Mouse (Mus musculus): ENCODE measurements at regions not wholly inside any gene's neighbourhood (a gene's known extent, or its start where the extent isn't known, plus 50 kb on each side); places are given as distances from the start of the nearest gene placed in this dataset.
A peak's percentile ranks its signal among the peaks of the same experiment; 100 is the strongest.

DNA sequence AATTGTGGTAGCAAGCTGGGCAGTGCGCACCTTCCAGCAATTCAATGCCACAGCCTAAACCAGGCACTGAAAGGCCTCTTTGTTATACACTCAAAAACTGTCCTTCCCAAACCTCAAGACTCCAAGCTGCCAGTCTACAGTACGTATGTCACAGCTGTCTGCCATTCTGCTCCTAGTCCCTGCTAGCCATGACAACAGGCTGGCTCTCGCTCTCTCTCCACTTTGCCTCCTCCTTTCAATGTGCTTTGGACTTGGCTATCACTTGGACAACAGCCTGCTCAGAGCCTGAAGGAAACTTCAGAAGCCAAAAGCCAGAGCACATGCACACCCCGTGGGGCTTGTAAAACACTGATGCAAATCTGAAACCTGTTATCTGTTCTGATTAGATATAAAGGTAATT lies 125.9 kb upstream of the Plcz1 start:
- no peak for DNase-seq

DNA sequence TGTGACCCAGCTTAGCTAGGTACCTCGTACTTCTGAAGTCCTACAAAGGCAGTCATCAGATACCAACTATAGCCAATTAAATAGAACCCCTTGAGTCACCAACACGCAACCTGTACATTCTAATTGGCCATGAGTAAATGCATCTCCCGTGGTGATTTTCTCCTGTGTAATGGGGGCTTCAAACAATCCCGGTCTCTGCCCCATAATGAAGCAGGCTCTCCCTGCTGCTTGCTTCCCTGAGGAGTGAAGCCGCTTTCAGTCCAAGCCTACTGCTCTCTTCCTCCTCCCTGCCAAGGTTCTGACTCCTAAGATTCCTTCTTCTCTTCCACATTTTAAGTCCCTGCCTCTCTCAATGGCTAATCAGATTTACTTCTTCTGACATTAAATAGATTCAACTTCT lies 121.5 kb upstream of the Plcz1 start:
- DNase-seq, result no peak

DNA sequence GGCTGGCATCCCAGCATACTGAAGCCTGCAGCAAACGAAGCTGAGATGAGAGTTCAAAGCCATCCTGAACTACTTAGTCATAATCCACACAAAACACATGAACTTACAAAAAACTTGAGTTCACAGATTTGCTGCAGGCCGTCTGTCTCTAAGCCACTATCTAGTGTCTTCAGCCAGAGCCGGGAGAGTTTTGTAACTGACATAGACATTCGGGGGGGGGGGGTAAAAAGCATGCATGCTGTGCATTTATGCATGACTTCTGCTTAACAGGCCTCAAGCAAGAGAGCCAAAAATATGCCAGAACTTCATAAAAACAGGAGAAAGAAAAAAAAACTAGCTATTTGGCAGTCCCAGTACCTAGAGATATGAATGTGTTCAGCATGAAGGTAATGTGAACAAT lies 120.2 kb upstream of the Plcz1 start:
- DNase-seq, result no peak

DNA sequence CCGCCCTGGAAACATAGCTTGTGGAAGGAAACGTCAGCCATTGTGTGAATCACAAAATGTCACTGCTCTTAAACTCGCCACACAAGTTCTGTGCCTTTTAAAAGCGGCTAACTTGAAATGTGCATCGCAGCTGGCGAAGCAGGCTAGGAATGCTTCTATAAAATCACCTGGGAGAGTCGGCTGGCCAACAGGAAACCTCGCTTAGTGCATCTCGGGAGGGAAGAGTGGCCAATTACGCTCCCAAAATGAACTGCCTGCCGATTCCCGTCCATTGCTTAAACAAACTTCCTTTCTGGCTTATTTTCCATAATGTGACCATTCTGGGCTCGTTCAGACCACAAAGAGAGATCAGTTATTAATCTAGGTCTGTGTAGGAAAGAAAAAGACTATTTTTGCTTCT lies 119.7 kb upstream of the Plcz1 start:
- no peak for DNase-seq

DNA sequence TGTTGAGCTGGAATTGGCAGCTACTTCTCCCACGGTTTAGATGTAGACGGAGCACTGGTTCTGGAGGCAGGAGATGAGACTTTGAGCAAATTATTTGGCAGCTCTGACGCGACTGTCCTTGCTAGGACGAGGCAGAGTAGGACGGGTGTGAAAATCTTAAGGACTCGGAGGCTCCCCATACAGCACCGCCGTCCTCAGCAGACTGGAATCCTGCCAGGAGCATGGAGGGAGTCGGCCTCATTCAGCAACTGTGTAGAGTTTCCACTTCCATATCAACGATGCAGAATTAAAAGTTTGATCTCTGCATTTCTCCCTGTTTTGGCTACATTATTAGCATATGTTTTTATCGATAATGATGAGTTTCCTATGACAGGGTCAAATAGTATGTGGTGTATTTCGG lies 117.7 kb upstream of the Plcz1 start:
- no peak for DNase-seq

DNA sequence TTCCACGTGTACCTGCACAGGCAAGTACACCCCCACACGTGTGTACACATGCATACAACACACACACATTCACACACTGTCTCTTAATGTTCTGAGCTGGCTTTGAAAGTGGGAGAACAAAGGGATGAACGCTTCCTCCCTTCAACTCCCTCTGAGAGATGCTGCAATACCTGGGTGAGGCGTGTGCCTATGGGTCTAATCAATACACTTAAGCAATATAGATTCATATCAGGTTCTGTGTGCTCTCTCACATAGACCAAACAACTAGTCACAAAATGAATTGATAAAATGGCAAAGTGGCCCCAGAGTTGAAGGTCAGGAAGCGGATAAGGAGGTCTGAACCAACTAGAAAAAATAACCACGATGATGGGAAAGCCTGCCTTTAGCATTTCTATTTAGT lies 116.1 kb upstream of the Plcz1 start:
- DNase-seq, result no peak

DNA sequence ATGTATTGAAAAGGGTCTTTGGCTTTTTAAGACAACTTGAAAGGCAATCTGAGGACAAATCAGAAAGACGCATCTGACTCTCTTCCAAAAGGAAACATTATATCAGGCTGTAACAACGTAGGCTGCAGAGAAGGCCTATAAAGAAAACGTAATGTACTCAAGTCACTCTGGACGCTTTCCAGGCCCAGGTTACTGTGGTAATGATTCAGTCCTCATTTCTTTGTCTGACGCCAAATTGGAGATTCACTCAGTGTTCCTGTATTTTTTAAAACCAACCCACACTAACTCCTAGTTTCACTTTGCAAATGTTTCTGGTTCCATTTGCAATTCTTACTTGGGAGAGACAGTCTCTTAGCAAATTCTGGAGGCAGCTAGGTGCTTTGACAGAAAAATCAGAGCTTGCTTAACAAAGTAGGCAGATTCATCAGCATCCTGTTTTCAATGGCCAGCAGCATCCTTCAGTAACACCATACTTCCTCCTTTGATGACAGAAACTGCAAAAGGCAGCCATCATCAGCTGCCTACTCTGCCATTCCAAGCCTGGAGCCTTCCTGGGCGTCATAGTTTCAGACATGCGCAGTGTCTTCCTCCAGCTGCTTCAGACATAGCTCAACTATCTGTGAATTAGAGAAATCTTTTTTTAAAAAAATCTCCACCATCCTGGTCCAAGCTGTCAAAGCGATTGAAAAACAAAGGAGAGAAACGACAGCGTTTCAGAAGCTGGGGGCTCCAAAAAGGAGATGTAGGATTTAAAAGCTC lies 111.3 kb upstream of the Plcz1 start:
- DNase-seq, result no peak

DNA sequence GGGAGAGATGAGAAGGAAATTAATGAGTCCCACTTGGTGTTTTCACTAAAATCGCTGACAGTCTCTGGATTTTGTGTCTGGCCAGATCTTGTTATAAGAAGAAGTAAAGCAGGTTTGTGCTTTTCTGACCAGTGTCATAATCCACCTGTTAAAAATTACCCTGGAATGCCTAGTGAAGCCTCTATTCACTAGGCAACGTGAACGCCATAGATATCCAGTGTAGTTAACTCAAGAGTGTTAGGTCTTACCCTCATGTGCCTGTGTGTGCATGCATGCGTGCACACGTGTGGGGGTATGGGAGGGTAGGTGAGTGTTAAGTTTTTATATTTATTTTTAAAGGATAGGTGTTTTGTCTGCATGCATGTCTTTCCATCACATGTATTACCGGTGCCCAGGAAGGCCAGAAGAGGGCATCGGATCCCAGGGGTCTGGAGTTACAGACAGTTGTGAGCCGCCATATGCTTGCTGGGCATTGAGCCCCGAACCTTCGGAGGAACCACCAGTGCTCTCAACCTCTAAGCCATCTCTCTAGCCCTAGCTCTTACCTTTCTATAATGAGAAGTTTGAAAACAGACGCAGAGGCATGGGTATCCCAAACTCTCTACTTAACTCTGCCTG lies 107.5 kb upstream of the Plcz1 start:
- no peak for DNase-seq

DNA sequence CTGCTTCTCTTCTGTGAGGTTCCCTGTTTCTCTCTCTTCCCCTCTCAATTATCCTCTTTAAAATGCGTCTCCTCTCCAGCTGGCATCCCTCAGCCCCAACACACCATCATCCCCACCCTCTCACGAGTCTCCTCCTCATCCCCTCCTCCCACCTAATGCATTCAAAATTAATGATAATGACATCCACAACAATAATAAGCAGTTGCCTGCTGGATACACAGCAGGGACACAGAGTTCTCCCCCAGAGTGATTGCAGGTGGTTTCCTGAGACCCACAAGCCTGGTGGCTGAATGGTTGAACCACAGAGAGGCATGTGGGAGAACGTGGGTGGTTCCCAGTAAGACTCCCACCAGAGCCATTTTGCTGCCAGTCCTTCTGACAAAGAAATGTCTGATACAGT lies 106.9 kb upstream of the Plcz1 start:
- peak in 1 of 2 experiments; percentile 25 for DNase-seq

DNA sequence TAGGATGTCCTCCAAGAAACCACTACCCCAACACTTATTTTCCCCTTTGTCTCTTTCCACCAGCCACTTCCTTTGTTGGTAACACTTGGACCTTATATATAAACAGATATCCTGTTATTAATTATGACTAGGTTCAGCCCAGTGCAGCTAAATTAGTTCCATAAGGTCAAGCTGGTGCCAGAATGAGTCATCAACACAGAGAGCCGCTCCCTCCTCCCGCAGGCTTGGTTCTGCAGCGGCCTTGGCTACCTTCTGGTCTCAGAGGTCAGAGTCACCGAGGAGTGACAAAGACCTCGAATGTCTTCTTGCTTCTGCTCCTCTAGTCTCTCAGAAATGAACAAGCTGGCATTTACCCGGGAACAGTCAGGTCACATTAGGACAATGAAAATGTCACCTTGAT lies 106.5 kb upstream of the Plcz1 start:
- DNase-seq, result no peak

DNA sequence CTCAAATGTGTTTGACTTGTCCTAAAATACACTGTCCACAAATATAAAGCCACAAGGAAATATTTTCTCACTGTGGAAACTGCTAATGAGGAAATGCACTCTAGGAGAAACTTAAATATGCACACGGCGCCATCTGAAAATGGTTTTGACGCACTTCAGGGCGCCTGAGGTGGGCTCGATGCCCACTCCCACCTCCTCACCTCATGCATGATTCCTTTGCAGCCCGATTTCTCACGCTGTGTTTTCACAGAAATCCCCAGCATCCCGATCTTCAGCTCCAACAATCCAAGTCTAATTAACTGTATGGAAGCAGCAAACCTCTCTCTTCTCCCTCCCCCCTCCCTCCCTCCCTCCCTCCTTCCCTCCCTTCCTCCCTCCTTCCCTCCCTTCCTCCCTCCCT lies 92.5 kb upstream of the Plcz1 start:
- no peak for DNase-seq

DNA sequence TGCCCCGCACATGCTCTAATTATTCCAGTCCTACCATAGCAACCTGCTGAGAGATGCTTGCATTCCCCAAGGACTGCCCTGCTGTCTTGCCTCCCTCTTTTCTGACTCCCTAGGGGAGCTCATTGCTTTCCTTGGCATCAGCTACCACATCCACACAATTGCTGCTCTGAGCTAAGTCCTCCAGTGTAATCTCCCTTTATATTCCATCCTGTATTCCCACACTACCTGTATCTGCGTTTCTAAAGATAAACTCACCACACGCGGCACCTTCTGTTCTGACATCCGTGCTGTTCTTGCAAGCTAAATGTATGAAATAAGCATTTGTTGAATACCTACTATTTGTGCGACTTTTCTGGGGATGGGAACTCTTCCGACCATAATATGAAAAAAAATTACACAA lies 85.4 kb upstream of the Plcz1 start:
- no peak for DNase-seq

DNA sequence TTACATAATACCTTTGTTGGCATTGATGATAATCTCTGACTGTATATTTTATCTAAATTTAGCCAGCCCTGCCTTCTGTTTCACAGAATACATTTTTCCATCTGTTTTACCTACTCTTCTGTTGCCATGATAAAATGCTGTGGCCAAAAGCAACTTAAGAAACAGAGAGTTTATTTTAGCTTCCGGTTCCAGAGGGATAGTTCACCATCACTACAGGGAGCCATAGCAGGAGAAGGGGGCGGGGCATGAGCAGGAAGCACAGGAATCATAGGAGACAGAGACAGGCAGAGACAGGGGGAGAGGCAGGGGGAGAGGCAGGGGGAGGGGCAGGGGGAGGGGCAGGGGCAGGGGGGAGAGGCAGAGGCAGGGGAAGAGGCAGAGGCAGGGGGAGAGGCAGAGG lies 72.8 kb upstream of the Plcz1 start:
- no peak for DNase-seq

DNA sequence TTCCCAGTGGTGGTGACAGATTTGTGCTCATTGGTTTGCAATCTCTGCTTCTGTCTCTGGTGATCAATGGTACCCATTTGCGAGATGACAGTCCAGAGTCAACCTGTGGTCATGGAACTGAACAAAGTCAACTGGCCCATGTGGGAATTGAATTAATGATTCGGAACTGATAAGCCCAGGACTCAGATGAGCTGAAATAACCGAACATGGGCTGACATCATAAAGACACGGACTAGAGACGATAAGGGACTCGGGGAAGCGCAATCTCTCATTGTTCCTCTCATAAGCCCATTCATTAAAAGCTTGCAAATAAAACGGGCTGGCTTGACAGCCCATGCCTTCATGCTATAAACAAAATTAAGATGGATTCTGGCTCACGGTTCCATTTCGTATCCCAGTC lies 70.8 kb upstream of the Plcz1 start:
- DNase-seq, result no peak

DNA sequence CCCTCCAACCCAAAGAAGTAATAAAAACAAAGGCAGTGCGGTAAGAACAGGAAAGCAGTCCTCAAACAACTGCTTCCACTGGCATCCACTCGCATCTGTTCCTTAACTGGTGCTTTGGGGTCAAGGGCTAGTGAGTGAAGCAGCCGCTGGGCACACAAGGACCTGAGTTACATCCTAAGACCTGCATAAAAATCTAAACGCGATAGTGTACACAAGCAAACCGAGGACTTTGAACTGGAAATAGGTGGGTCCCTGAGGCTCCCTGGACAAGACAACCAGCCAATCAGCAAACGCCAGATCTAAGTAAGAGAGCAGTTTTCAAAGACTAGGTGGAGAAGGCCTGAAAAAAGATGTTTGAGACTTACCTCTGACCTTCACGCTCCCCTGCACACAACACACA lies 66.8 kb upstream of the Plcz1 start:
- DNase-seq, result no peak

DNA sequence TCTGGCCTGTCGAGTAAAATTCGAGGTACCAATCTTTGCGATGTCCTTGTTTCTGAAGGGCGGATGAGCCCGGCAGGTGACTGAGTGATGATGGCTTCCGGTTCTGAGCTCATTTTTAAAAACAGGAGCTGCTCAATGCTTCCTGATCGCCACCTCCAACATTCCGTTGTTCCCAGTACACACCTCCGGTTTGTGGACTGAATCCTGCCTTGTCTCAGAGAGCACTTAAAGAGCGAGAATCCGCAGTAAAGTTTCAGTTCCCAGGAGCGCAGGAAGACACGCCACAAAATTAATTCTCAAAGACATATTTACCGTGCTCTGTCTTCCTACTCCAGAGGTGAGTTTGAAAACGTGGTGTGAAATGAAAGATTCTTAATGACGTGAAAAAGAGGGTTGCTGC lies 66.4 kb upstream of the Plcz1 start:
- no peak for DNase-seq

DNA sequence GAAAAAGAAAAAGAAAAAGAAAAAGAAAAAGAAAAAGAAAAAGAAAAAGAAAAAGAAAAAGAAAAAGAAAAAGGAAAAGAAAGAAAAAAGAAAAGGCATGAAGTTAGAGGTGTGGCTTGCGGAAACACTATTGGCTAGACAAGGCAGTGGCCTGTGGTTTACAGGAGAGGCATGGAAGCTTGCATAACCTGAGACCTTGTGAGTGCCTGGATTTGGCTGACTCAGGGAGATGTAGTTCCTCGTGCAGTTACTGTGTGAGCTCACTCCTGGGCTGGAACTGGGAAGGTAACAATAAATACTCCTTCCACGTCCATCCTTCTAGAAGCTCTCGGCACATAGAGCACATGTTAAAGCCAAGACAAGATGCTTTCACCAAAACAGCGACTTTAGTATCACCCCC lies 64.9 kb upstream of the Plcz1 start:
- no peak for DNase-seq

DNA sequence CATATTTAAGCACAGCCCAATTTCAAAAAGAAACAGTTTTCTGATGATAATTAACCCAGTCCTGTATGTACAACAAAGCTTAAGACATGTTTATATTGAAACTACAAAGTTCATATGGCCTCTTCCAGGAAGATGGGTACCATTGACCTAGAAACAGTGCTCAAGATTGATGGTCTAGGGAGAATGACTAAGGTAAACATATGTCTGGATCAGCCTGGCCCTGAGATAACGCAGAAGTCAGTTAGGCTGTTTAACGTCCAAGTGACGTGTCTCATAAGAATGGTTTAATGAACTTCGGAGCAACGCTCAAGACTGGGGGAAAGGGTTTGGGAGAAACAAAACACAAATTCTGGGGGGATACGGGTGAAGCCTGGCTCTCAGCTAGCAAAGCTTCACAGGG lies 60.8 kb upstream of the Plcz1 start:
- DNase-seq, result no peak

DNA sequence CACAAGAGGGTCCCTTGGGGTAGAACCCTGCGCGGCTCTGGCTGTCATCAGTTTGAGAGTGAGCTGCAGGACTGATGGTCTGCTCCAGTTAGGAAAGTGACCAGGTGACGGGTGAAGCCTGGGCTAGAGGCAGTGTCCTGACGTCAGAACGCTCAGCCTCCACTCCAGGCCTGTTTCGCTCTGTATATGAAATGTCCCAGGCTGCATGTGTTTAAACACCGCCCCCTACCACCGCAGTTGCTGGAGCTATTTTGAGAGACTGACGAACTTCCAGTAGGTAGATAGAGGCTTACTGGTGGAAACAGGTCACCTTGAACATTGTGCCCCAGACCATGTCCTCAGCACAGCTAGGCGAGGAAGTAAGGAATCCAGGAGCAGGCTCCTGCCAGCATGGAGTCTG lies 54.2 kb upstream of the Plcz1 start:
- DNase-seq, result no peak

Data from lung, postnatal 4 days (tissue).